Mouse (Mus musculus): ENCODE results near the gene Crtc3.
A peak's percentile ranks its signal among the peaks of the same experiment; 100 is the strongest.

Crtc3 gene

GRCm38 (mm10) chr7:80687721-80688555 lies 739 bp downstream of the Crtc3 start:
- DNase-seq (ENCODE audit: extremely low read depth, insufficient read length, low spot score) = peak; percentile 80

- DNase-seq (ENCODE audit: extremely low read depth, insufficient read length, low spot score) = no peak
Measured at GRCm38 (mm10) chr7:80685639-80686038, 3.0 kb downstream of the Crtc3 start.

- no peak for DNase-seq (ENCODE audit: extremely low read depth, insufficient read length, low spot score)
Measured at GRCm38 (mm10) chr7:80682630-80683029, 6.0 kb downstream of the Crtc3 start.

- DNase-seq (ENCODE audit: extremely low read depth, insufficient read length, low spot score) = no peak
Measured at GRCm38 (mm10) chr7:80680218-80680847, 8.3 kb downstream of the Crtc3 start.

GRCm38 (mm10) chr7:80672323-80672722 lies 16.4 kb downstream of the Crtc3 start:
- no peak for DNase-seq (ENCODE audit: extremely low read depth, insufficient read length, low spot score)

- DNase-seq (ENCODE audit: extremely low read depth, insufficient read length, low spot score) = no peak
Measured at GRCm38 (mm10) chr7:80670889-80671288, 17.8 kb downstream of the Crtc3 start.

- DNase-seq (ENCODE audit: extremely low read depth, insufficient read length, low spot score) = no peak
Measured at GRCm38 (mm10) chr7:80667190-80667589, 21.5 kb downstream of the Crtc3 start.

GRCm38 (mm10) chr7:80666198-80666915 lies 22.3 kb downstream of the Crtc3 start:
- DNase-seq (ENCODE audit: extremely low read depth, insufficient read length, low spot score) = peak; percentile 44

- DNase-seq (ENCODE audit: extremely low read depth, insufficient read length, low spot score) = no peak
Measured at GRCm38 (mm10) chr7:80661082-80661481, 27.6 kb downstream of the Crtc3 start.

- DNase-seq (ENCODE audit: extremely low read depth, insufficient read length, low spot score) = no peak
Measured at GRCm38 (mm10) chr7:80660619-80661018, 28.1 kb downstream of the Crtc3 start.

GRCm38 (mm10) chr7:80657896-80658295 lies 30.8 kb downstream of the Crtc3 start:
- peak; percentile 57 for DNase-seq (ENCODE audit: extremely low read depth, insufficient read length, low spot score)

- DNase-seq (ENCODE audit: extremely low read depth, insufficient read length, low spot score) = no peak
Measured at GRCm38 (mm10) chr7:80655350-80656013, 33.2 kb downstream of the Crtc3 start.

- DNase-seq (ENCODE audit: extremely low read depth, insufficient read length, low spot score) = no peak
Measured at GRCm38 (mm10) chr7:80654926-80655325, 33.8 kb downstream of the Crtc3 start.

- no peak for DNase-seq (ENCODE audit: extremely low read depth, insufficient read length, low spot score)
Measured at GRCm38 (mm10) chr7:80654393-80654792, 34.3 kb downstream of the Crtc3 start.

GRCm38 (mm10) chr7:80653971-80654370 lies 34.7 kb downstream of the Crtc3 start:
- no peak for DNase-seq (ENCODE audit: extremely low read depth, insufficient read length, low spot score)

GRCm38 (mm10) chr7:80653077-80653476 lies 35.6 kb downstream of the Crtc3 start:
- no peak for DNase-seq (ENCODE audit: extremely low read depth, insufficient read length, low spot score)

GRCm38 (mm10) chr7:80652289-80652688 lies 36.4 kb downstream of the Crtc3 start:
- no peak for DNase-seq (ENCODE audit: extremely low read depth, insufficient read length, low spot score)

- DNase-seq (ENCODE audit: extremely low read depth, insufficient read length, low spot score) = no peak
Measured at GRCm38 (mm10) chr7:80647437-80647871, 41.2 kb downstream of the Crtc3 start.

GRCm38 (mm10) chr7:80646093-80647025 lies 42.3 kb downstream of the Crtc3 start:
- DNase-seq (ENCODE audit: extremely low read depth, insufficient read length, low spot score) = no peak

All from 3134 (cell line).